Mouse (Mus musculus) retina, postnatal 1 day (tissue): ENCODE measurements at regions not wholly inside any gene's neighbourhood (a gene's known extent, or its start where the extent isn't known, plus 50 kb on each side); places are given as distances from the start of the nearest gene placed in this dataset.

ENCODE experiments used
- DNase-seq: peaks from one replicate; pipeline ENCODE4 v3.0.0-alpha.2; 2012

- no peak for DNase-seq
Observed at GRCm38 (mm10) chr2:61213951-61214350, 251.0 kb upstream of the Rbms1 start.

- DNase-seq, result no peak
Observed at GRCm38 (mm10) chr2:61201387-61201786, 238.4 kb upstream of the Rbms1 start.

GRCm38 (mm10) chr2:61193976-61194375 lies 231.0 kb upstream of the Rbms1 start:
- no peak for DNase-seq

- no peak for DNase-seq
Observed at GRCm38 (mm10) chr2:61182424-61182979, 219.5 kb upstream of the Rbms1 start.

- no peak for DNase-seq
Observed at GRCm38 (mm10) chr2:61177801-61178200, 214.8 kb upstream of the Rbms1 start.

- no peak for DNase-seq
Observed at GRCm38 (mm10) chr2:61176807-61177206, 213.8 kb upstream of the Rbms1 start.

- DNase-seq, result no peak
Observed at GRCm38 (mm10) chr2:61173581-61173980, 210.6 kb upstream of the Rbms1 start.

GRCm38 (mm10) chr2:61161336-61161735 lies 198.3 kb upstream of the Rbms1 start:
- no peak for DNase-seq

- peak; percentile 90 for DNase-seq
Observed at GRCm38 (mm10) chr2:61159761-61160160, 196.8 kb upstream of the Rbms1 start.

- no peak for DNase-seq
Observed at GRCm38 (mm10) chr2:61138998-61139631, 176.1 kb upstream of the Rbms1 start.

GRCm38 (mm10) chr2:61138625-61138997 lies 175.6 kb upstream of the Rbms1 start:
- DNase-seq, result no peak

- no peak for DNase-seq
Observed at GRCm38 (mm10) chr2:61137378-61137777, 174.4 kb upstream of the Rbms1 start.

- DNase-seq, result no peak
Observed at GRCm38 (mm10) chr2:61136926-61137325, 173.9 kb upstream of the Rbms1 start.

GRCm38 (mm10) chr2:61123046-61123806 lies 160.2 kb upstream of the Rbms1 start:
- no peak for DNase-seq

- DNase-seq, result no peak
Observed at GRCm38 (mm10) chr2:61121281-61121680, 158.3 kb upstream of the Rbms1 start.

- no peak for DNase-seq
Observed at GRCm38 (mm10) chr2:61114620-61115019, 151.6 kb upstream of the Rbms1 start.

- DNase-seq, result no peak
Observed at GRCm38 (mm10) chr2:61113916-61114315, 150.9 kb upstream of the Rbms1 start.

- DNase-seq, result no peak
Observed at GRCm38 (mm10) chr2:61110591-61110990, 147.6 kb upstream of the Rbms1 start.

GRCm38 (mm10) chr2:61109564-61109963 lies 146.6 kb upstream of the Rbms1 start:
- DNase-seq, result no peak

- DNase-seq, result no peak
Observed at GRCm38 (mm10) chr2:61105169-61105568, 142.2 kb upstream of the Rbms1 start.

- DNase-seq, result no peak
Observed at GRCm38 (mm10) chr2:61100854-61101253, 137.9 kb upstream of the Rbms1 start.

- no peak for DNase-seq
Observed at GRCm38 (mm10) chr2:61088501-61088900, 125.5 kb upstream of the Rbms1 start.

- no peak for DNase-seq
Observed at GRCm38 (mm10) chr2:61084835-61085234, 121.8 kb upstream of the Rbms1 start.

- no peak for DNase-seq
Observed at GRCm38 (mm10) chr2:61083100-61083499, 120.1 kb upstream of the Rbms1 start.
